Mouse (Mus musculus) neural tube, embryonic 10.5 days (tissue): ENCODE data around the gene Zbtb7a.
A peak's percentile ranks its signal among the peaks of the same experiment; 100 is the strongest.

Experiments used
- DNase-seq: peaks from one replicate; pipeline ENCODE4 v3.0.0-alpha.2; 2017; ENCODE audit warnings: low spot score; ENCODE audit errors: extremely low spot score

The Zbtb7a gene

GRCm38 (mm10) chr10:81190236-81190911, 55.4 kb downstream of the Zbtb7a start:
- DNase-seq, result no peak

- DNase-seq, result no peak
Measured at GRCm38 (mm10) chr10:81190912-81191321, 55.9 kb downstream of the Zbtb7a start.

GRCm38 (mm10) chr10:81191342-81191982, 56.4 kb downstream of the Zbtb7a start:
- DNase-seq, result no peak

GRCm38 (mm10) chr10:81192270-81192967, 57.4 kb downstream of the Zbtb7a start:
- DNase-seq, result peak; percentile 81

GRCm38 (mm10) chr10:81192968-81193501, 58.0 kb downstream of the Zbtb7a start:
- peak; percentile 57 for DNase-seq

GRCm38 (mm10) chr10:81193991-81194774, 59.2 kb downstream of the Zbtb7a start:
- DNase-seq, result no peak

- DNase-seq, result no peak
Measured at GRCm38 (mm10) chr10:81195300-81195699, 60.3 kb downstream of the Zbtb7a start.

GRCm38 (mm10) chr10:81196470-81197065, 61.5 kb downstream of the Zbtb7a start:
- no peak for DNase-seq

GRCm38 (mm10) chr10:81197305-81197704, 62.3 kb downstream of the Zbtb7a start:
- no peak for DNase-seq

GRCm38 (mm10) chr10:81198230-81198629, 63.2 kb downstream of the Zbtb7a start:
- peak; percentile 67 for DNase-seq

- no peak for DNase-seq
Measured at GRCm38 (mm10) chr10:81198990-81199389, 64.0 kb downstream of the Zbtb7a start.

GRCm38 (mm10) chr10:81200141-81200540, 65.1 kb downstream of the Zbtb7a start:
- no peak for DNase-seq

- DNase-seq, result no peak
Measured at GRCm38 (mm10) chr10:81200605-81201287, 65.7 kb downstream of the Zbtb7a start.

- no peak for DNase-seq
Measured at GRCm38 (mm10) chr10:81201807-81202758, 67.1 kb downstream of the Zbtb7a start, which contains the start of gene Nmrk2. Nmrk2 (minus strand) TSS chr10:81202051.
